Mouse (Mus musculus) right cerebral cortex, postnatal 14 days (tissue): Measurements from ENCODE around the gene Tbc1d5.

Experiments used
- DNase-seq: peaks from one replicate; pipeline ENCODE4 v3.0.0; 2022

The Tbc1d5 gene

GRCm38 (mm10) chr17:51043869-51044268, 135.3 kb downstream of the Tbc1d5 start:
- DNase-seq, result no peak

GRCm38 (mm10) chr17:51040861-51041260, 138.3 kb downstream of the Tbc1d5 start:
- no peak for DNase-seq

- DNase-seq, result no peak
Observed at GRCm38 (mm10) chr17:51023227-51023626, 155.9 kb downstream of the Tbc1d5 start.

GRCm38 (mm10) chr17:51016384-51016783, 162.8 kb downstream of the Tbc1d5 start:
- no peak for DNase-seq

GRCm38 (mm10) chr17:51013908-51014307, 165.2 kb downstream of the Tbc1d5 start:
- DNase-seq, result no peak

- no peak for DNase-seq
Observed at GRCm38 (mm10) chr17:51003179-51003578, 176.0 kb downstream of the Tbc1d5 start.

GRCm38 (mm10) chr17:50998216-50998615, 180.9 kb downstream of the Tbc1d5 start:
- DNase-seq, result no peak

GRCm38 (mm10) chr17:50993294-50993993, 185.7 kb downstream of the Tbc1d5 start:
- DNase-seq, result no peak

GRCm38 (mm10) chr17:50990770-50991405, 188.3 kb downstream of the Tbc1d5 start:
- DNase-seq, result no peak

GRCm38 (mm10) chr17:50987935-50988334, 191.2 kb downstream of the Tbc1d5 start:
- no peak for DNase-seq

- DNase-seq, result no peak
Observed at GRCm38 (mm10) chr17:50981933-50982332, 197.2 kb downstream of the Tbc1d5 start.

- no peak for DNase-seq
Observed at GRCm38 (mm10) chr17:50972142-50972541, 207.0 kb downstream of the Tbc1d5 start.

- DNase-seq, result no peak
Observed at GRCm38 (mm10) chr17:50966147-50966546, 213.0 kb downstream of the Tbc1d5 start.

GRCm38 (mm10) chr17:50954313-50954712, 224.8 kb downstream of the Tbc1d5 start:
- no peak for DNase-seq

GRCm38 (mm10) chr17:50922308-50922707, 256.8 kb downstream of the Tbc1d5 start:
- no peak for DNase-seq

GRCm38 (mm10) chr17:50915216-50915615, 263.9 kb downstream of the Tbc1d5 start:
- no peak for DNase-seq

GRCm38 (mm10) chr17:50908568-50909335, 270.4 kb downstream of the Tbc1d5 start:
- DNase-seq, result no peak

GRCm38 (mm10) chr17:50908160-50908559, 271.0 kb downstream of the Tbc1d5 start:
- no peak for DNase-seq

GRCm38 (mm10) chr17:50906630-50907029, 272.5 kb downstream of the Tbc1d5 start:
- no peak for DNase-seq

- DNase-seq, result no peak
Observed at GRCm38 (mm10) chr17:50904463-50904862, 274.7 kb downstream of the Tbc1d5 start.

GRCm38 (mm10) chr17:50897867-50898266, 281.3 kb downstream of the Tbc1d5 start:
- no peak for DNase-seq

- DNase-seq, result no peak
Observed at GRCm38 (mm10) chr17:50889475-50889874, 289.7 kb downstream of the Tbc1d5 start.

- DNase-seq, result no peak
Observed at GRCm38 (mm10) chr17:50879910-50880309, 299.2 kb downstream of the Tbc1d5 start.

- no peak for DNase-seq
Observed at GRCm38 (mm10) chr17:50876451-50876850, 302.7 kb downstream of the Tbc1d5 start.
